Mouse (Mus musculus) CH12.LX (cell line): ENCODE results near the gene Sorcs3. TPM values are rescaled to one million over a fixed set of nuclear protein-coding genes. Genes with fewer than 3 reads are reported as not detected.

Experiments used
- DNase-seq: peaks from one replicate; pipeline ENCODE4 v3.0.0-alpha.2; 2013; ENCODE audit errors: extremely low read depth
- H3K27ac ChIP-seq: 2 replicates; pipeline ENCODE4 v1.5.1; 2012; ENCODE audit warnings: low read depth, mild to moderate bottlenecking, control low read depth, moderate library complexity; ENCODE audit not compliant: insufficient read depth
- H3K27me3 ChIP-seq: replicated peaks from 2 replicates; pipeline ENCODE3; 2012; ENCODE audit warnings: inconsistent platforms
- H3K36me3 ChIP-seq, 2 experiments: replicated peaks in 1 of 2; 2 replicates each; pipeline versions ENCODE3 to v1.6.1; 2012; ENCODE audit warnings: inconsistent platforms in 1 of 2, low read length in 1 of 2, mild to moderate bottlenecking in 1 of 2, mixed read lengths in 1 of 2, moderate library complexity in 1 of 2; ENCODE audit not compliant: control insufficient read depth in 1 of 2, insufficient read depth in 1 of 2
- H3K4me1 ChIP-seq, 2 experiments: 2 replicates each; pipeline ENCODE4 v1.6.1; 2012; ENCODE audit warnings: inconsistent platforms in 1 of 2, moderate library complexity in 1 of 2; ENCODE audit not compliant: insufficient read depth in 2 of 2, control insufficient read depth in 1 of 2
- H3K4me2 ChIP-seq: 2 replicates; pipeline ENCODE4 v1.6.1; 2012; ENCODE audit warnings: low read depth, mild to moderate bottlenecking, control low read depth; ENCODE audit not compliant: poor library complexity, insufficient read depth, severe bottlenecking
- H3K4me3 ChIP-seq, 3 experiments: fragments of 150-350 bp in 1 of 3; sonication (generic) in 1 of 3; replicated peaks in 1 of 3; 2 replicates each; pipeline versions ENCODE3 to v1.5.1; 2011 to 2012; ENCODE audit warnings: low read depth in 2 of 3, low read length in 2 of 3, mild to moderate bottlenecking in 2 of 3, moderate library complexity in 2 of 3, control low read depth in 1 of 3, improper control_type of control experiment in 1 of 3, inconsistent platforms in 1 of 3, mixed read lengths in 1 of 3; ENCODE audit not compliant: poor library complexity in 1 of 3
- H3K79me2 ChIP-seq: replicated peaks from 2 replicates; pipeline ENCODE4 v1.6.1; 2012; ENCODE audit warnings: mild to moderate bottlenecking, moderate library complexity; ENCODE audit not compliant: control insufficient read depth, poor library complexity, insufficient read depth, severe bottlenecking; ENCODE audit errors: extremely low read depth
- H3K9ac ChIP-seq: 2 replicates; pipeline ENCODE4 v1.6.1; 2012; ENCODE audit warnings: low read depth, mild to moderate bottlenecking, control low read depth, moderate library complexity; ENCODE audit not compliant: insufficient read depth
- H3K9me3 ChIP-seq: replicated peaks from 2 replicates; pipeline ENCODE3; 2012; ENCODE audit warnings: low read length, inconsistent platforms, mixed read lengths
- BHLHE40 ChIP-seq: IDR thresholded peaks from 2 replicates; pipeline ENCODE4 v1.6.1; 2011; ENCODE audit warnings: mild to moderate bottlenecking, low read depth, low read length, improper control_type of control experiment
- CHD1 ChIP-seq: IDR thresholded peaks from 2 replicates; pipeline ENCODE4 v1.6.1; 2012; ENCODE audit warnings: low read depth, low read length, improper control_type of control experiment, inconsistent platforms
- CTCF ChIP-seq, 2 experiments: IDR thresholded peaks in 1 of 2; conservative IDR thresholded peaks in 1 of 2; 2 replicates each; pipeline ENCODE4 v1.5.1; 2011 to 2012; ENCODE audit warnings: low read depth in 2 of 2, low read length in 2 of 2, improper control_type of control experiment in 1 of 2, inconsistent platforms in 1 of 2, mild to moderate bottlenecking in 1 of 2, moderate library complexity in 1 of 2
- ELF1 ChIP-seq: IDR thresholded peaks from 2 replicates; pipeline ENCODE4 v1.6.1; 2014; ENCODE audit warnings: low read depth, mild to moderate bottlenecking, inconsistent platforms, low read length, improper control_type of control experiment
- GABPA ChIP-seq: IDR thresholded peaks from 2 replicates; pipeline ENCODE4 v1.6.1; 2012; ENCODE audit warnings: low read depth, low read length, improper control_type of control experiment, inconsistent platforms; ENCODE audit not compliant: insufficient replicate concordance
- IRF4 ChIP-seq: IDR thresholded peaks from 2 replicates; pipeline ENCODE4 v1.6.1; 2014; ENCODE audit warnings: low read depth, mild to moderate bottlenecking, inconsistent platforms, low read length, improper control_type of control experiment
- JUN ChIP-seq: IDR thresholded peaks from 2 replicates; pipeline ENCODE4 v1.6.1; 2011; ENCODE audit warnings: low read depth, mild to moderate bottlenecking, low read length, improper control_type of control experiment, moderate library complexity; ENCODE audit not compliant: insufficient read depth
- MAFK ChIP-seq: IDR thresholded peaks from 2 replicates; pipeline ENCODE4 v1.6.1; 2011; ENCODE audit warnings: low read length, improper control_type of control experiment; ENCODE audit not compliant: insufficient replicate concordance
- MAX ChIP-seq: IDR thresholded peaks from 2 replicates; pipeline ENCODE4 v1.6.1; 2011; ENCODE audit warnings: low read length, improper control_type of control experiment
- MAZ ChIP-seq: IDR thresholded peaks from 2 replicates; pipeline ENCODE4 v1.6.1; 2012; ENCODE audit warnings: low read depth, mild to moderate bottlenecking, inconsistent platforms, low read length, improper control_type of control experiment, moderate library complexity
- MEF2A ChIP-seq: IDR thresholded peaks from 2 replicates; pipeline ENCODE4 v1.6.1; 2014; ENCODE audit warnings: low read depth, mild to moderate bottlenecking, inconsistent platforms, low read length, improper control_type of control experiment, borderline replicate concordance
- MXI1 ChIP-seq: IDR thresholded peaks from 2 replicates; pipeline ENCODE4 v1.6.1; 2011; ENCODE audit warnings: mild to moderate bottlenecking, low read depth, low read length, improper control_type of control experiment
- NELFE ChIP-seq: IDR thresholded peaks from 2 replicates; pipeline ENCODE4 v1.6.1; 2011; ENCODE audit warnings: low read depth, low read length, improper control_type of control experiment
- NRF1 ChIP-seq: IDR thresholded peaks from 2 replicates; pipeline ENCODE4 v1.6.1; 2014; ENCODE audit warnings: low read depth, mild to moderate bottlenecking, inconsistent platforms, low read length, improper control_type of control experiment, moderate library complexity
- POLR2AphosphoS2 ChIP-seq: IDR thresholded peaks from 2 replicates; pipeline ENCODE4 v1.6.1; 2011; ENCODE audit warnings: low read depth, low read length, improper control_type of control experiment
- RAD21 ChIP-seq: IDR thresholded peaks from 2 replicates; pipeline ENCODE4 v1.6.1; 2011; ENCODE audit warnings: low read depth, mild to moderate bottlenecking, low read length, improper control_type of control experiment, moderate library complexity
- RCOR1 ChIP-seq: conservative IDR thresholded peaks from 2 replicates; pipeline ENCODE4 v1.6.1; 2012; ENCODE audit warnings: low read depth, mild to moderate bottlenecking, inconsistent platforms, low read length, improper control_type of control experiment
- SIN3A ChIP-seq: IDR thresholded peaks from 2 replicates; pipeline ENCODE4 v1.6.1; 2012; ENCODE audit warnings: low read length, improper control_type of control experiment, inconsistent platforms
- TCF12 ChIP-seq: IDR thresholded peaks from 2 replicates; pipeline ENCODE4 v1.6.1; 2014; ENCODE audit warnings: low read depth, mild to moderate bottlenecking, inconsistent platforms, low read length, improper control_type of control experiment
- UBTF ChIP-seq: IDR thresholded peaks from 2 replicates; pipeline ENCODE4 v1.6.1; 2012; ENCODE audit warnings: low read depth, mild to moderate bottlenecking, inconsistent platforms, low read length, improper control_type of control experiment, moderate library complexity
- USF2 ChIP-seq: conservative IDR thresholded peaks from 2 replicates; pipeline ENCODE4 v1.6.1; 2011; ENCODE audit warnings: low read depth, low read length, improper control_type of control experiment
- ZC3H11A ChIP-seq: IDR thresholded peaks from 2 replicates; pipeline ENCODE4 v1.6.1; 2012; ENCODE audit warnings: low read depth, mild to moderate bottlenecking, inconsistent platforms, low read length, improper control_type of control experiment
- ZNF384 ChIP-seq: IDR thresholded peaks from 2 replicates; pipeline ENCODE4 v1.6.1; 2012; ENCODE audit warnings: low read depth, low read length, improper control_type of control experiment, inconsistent platforms
- dilution Hi-C: fragments of 300-500 bp; cut with MboI; formaldehyde crosslinking; loops from 2 replicates; pipeline ENCODE4 v1.14.3; 2020; ENCODE audit warnings: low sequenced_read_pairs; ENCODE audit not compliant: extremely low pct_unique_long_range_greater_than_20kb, extremely low pct_ligation_motif_present
- in situ Hi-C: fragments of 300-500 bp; cut with MboI; formaldehyde crosslinking; loops from 3 replicates; pipeline ENCODE4 v1.14.3; 2019; ENCODE audit warnings: low sequenced_read_pairs, low pct_ligation_motif_present, low pct_unique_long_range_greater_than_20kb, mixed read lengths
- polyA plus RNA-seq: library from polyadenylated mRNA; unstranded; fragments of >175 nt; gene quantifications from 2 replicates; pipeline ENCODE4 v1.2.1, GENCODE M21; 2012; ENCODE audit warnings: low read depth; ENCODE audit not compliant: insufficient read length
- total RNA-seq, 2 experiments: library from RNA; depleted of rRNA; stranded (reverse); fragments of 300-350 nt in 1 of 2; fragments of >200 nt in 1 of 2; gene quantifications; 2 replicates each; pipeline ENCODE4 v1.2.3; 2012 to 2014

Gene Sorcs3
- total and polyA plus RNA-seq, 3 experiments: not detected

- H3K27ac ChIP-seq: no peak overlapping the region
- in situ Hi-C loops (no loop called here), dilution Hi-C loops (no loop called here)
- H3K9ac ChIP-seq: no peak overlapping the region
- no peak overlapping the region for H3K4me2 ChIP-seq
- TF ChIP-seq SIN3A (no peak), CHD1 (no peak), RCOR1 (no peak), TCF12 (no peak), UBTF (no peak), USF2 (no peak), MXI1 (no peak), ZNF384 (no peak), MAFK (no peak), POLR2AphosphoS2 (no peak), BHLHE40 (no peak), IRF4 (no peak), CTCF (conservative IDR thresholded peaks at IDR 0.05 in 1 of 2, IDR thresholded peaks at IDR 0.05 in 1 of 2; ENCODE audit: low read depth in 2 of 2, low read length in 2 of 2) (no peak)
- no peak for DNase-seq
- no peaks in the 10 kb centered on the region for H3K79me2 ChIP-seq
- no peak overlapping the region for H3K4me3 ChIP-seq
- no peaks in the 10 kb centered on the region for H3K27me3 ChIP-seq
- no peaks in the 10 kb centered on the region for H3K4me1 ChIP-seq
- H3K36me3 ChIP-seq: no peaks in the 10 kb centered on the region
- peaks cover 66% of the 10 kb centered on the region for H3K9me3 ChIP-seq
Observed at GRCm38 (mm10) chr19:48280273-48280672, 74.4 kb downstream of the Sorcs3 start.

DNA sequence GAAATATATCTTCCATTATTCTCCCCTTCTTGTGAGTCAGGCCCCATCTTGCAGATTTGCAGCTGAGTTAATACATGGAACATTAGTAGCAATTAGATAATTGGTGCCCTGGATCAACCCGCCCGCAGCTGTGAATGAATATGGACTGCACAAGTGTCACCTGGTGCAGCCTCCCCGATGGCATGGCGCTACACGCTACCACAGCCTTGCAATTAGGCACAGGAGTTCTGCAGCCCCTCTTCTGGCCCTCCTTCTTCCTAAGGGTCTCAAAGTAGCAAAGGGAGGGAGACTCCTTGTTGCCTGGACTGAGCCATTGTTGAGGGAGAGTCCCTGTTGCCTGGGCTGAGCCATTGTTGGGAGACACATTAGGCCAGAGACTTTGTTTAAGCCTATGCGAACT is 76.4 kb downstream of the Sorcs3 start:
- no peaks in the 10 kb centered on the region for H3K4me1 ChIP-seq
- no peak overlapping the region for H3K4me2 ChIP-seq
- H3K79me2 ChIP-seq: no peaks in the 10 kb centered on the region
- no peak overlapping the region for H3K9ac ChIP-seq
- TF ChIP-seq JUN (no peak), NRF1 (no peak)
- TF ChIP-seq, all 38 proteins: peak for 0
- no peak overlapping the region for H3K27ac ChIP-seq
- H3K36me3 ChIP-seq: no peaks in the 10 kb centered on the region
- H3K9me3 ChIP-seq: peaks cover 67% of the 10 kb centered on the region
- in situ Hi-C loops: no loop called here
- dilution Hi-C loops: no loop called here
- no peak overlapping the region for H3K4me3 ChIP-seq
- no peaks in the 10 kb centered on the region for H3K27me3 ChIP-seq
- no peak for DNase-seq

DNA sequence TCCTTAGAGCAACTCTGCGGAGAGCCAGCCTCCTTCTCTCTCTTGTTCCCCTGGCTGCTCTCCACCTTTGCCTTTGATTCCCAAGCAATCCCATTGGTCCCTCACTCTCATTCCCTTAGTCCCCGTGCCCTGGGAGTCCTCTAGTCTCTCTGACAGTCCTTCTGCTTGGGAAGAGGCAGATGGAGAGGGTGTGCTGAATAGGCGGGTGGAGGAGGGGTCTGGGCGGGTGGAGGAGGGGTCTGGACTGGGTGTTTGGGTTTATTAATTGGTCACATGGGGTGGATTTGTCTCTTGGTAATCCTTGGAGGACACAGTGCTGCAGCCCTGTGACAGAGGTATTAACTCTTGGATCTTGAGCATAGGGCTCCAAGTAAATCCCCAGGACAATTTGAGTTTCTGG is 77.4 kb downstream of the Sorcs3 start:
- in situ Hi-C loops: no loop called here
- Histone ChIP-seq H3K9me3 (peaks cover 66% of the 10 kb centered on the region), H3K9ac (no peak overlapping the region), H3K36me3 (no peaks in the 10 kb centered on the region), H3K4me1 (no peaks in the 10 kb centered on the region), H3K27me3 (no peaks in the 10 kb centered on the region), H3K4me2 (no peak overlapping the region), H3K27ac (no peak overlapping the region), H3K4me3 (no peak overlapping the region), H3K79me2 (no peaks in the 10 kb centered on the region)
- no peak for DNase-seq
- dilution Hi-C loops: no loop called here
- TF ChIP-seq UBTF (no peak), MAX (no peak), CHD1 (no peak), CTCF (conservative IDR thresholded peaks at IDR 0.05 in 1 of 2, IDR thresholded peaks at IDR 0.05 in 1 of 2; ENCODE audit: low read depth in 2 of 2, low read length in 2 of 2) (no peak), GABPA (no peak), MEF2A (no peak), NELFE (no peak), ZC3H11A (no peak), MAZ (no peak), ELF1 (no peak), SIN3A (no peak), RAD21 (no peak)
